Mouse (Mus musculus): ENCODE data around the gene Mfsd12.

DNA sequence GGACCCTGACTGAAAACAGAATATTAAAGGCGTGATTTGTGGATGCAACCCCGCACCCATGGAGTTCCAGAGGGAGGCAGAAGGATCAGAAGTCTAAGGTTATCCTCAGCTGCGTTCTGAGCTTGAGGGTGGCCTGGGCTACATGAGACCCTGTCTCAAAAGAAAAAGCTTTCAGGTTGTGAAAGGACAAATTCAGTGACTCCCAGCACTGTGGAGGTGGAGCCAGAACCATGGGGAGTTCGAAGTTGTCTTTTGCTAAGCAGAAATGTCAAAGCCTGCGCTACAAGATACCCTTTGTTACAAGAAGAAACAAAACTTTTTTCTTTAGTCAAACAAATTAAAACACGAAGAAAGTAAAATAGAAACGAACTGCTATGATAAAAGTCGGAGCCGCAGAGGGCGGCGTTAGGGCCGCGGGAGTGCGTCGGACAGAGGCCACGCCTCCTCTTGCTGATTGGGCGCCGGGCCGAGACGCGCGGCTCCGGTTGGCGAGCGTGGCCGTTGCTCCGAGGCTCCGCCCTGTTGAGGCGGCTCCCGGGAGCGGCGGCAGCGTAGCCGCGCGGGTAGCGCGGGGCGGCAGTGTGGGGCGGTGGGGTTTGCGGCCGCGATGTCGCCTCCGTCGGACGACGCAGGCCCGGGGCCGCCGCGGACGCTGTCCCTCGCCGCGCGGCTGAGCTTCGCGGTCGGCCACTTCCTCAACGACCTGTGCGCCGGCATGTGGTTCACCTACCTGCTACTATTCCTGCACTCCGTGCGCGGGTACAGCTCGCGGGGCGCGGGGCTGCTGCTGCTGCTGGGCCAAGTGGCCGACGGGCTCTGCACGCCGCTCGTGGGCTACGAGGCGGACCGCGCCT, at the start of gene Mfsd12:
- TF ChIP-seq CTCF (IDR thresholded peaks at IDR 0.05; ENCODE audit: control insufficient read depth, insufficient read depth, low read length), result 0 out of 2 replicates have a peak, but pooled peaks have one; percentile 9
- TF ChIP-seq POLR2A (IDR thresholded peaks at IDR 0.05; ENCODE audit: borderline replicate concordance, control insufficient read depth, low read depth, low read length), result peak; percentile 91; the same call in 1 of the 2 replicates

Data from bone marrow, adult 2 months (tissue).